Mouse (Mus musculus) neutrophil, adult 65 days (primary cell): ENCODE measurements around the gene Tsen54. TPM values are rescaled to one million over a fixed set of nuclear protein-coding genes. Genes with fewer than 3 reads are reported as not detected.

Experiments
- total RNA-seq: library from RNA; stranded (reverse); gene quantifications from 2 replicates; pipeline ENCODE4 v1.2.4, GENCODE M21; 2023

Tsen54 gene
- 3.1 and 4.5 TPM in 2 replicates for total RNA-seq

DNA sequence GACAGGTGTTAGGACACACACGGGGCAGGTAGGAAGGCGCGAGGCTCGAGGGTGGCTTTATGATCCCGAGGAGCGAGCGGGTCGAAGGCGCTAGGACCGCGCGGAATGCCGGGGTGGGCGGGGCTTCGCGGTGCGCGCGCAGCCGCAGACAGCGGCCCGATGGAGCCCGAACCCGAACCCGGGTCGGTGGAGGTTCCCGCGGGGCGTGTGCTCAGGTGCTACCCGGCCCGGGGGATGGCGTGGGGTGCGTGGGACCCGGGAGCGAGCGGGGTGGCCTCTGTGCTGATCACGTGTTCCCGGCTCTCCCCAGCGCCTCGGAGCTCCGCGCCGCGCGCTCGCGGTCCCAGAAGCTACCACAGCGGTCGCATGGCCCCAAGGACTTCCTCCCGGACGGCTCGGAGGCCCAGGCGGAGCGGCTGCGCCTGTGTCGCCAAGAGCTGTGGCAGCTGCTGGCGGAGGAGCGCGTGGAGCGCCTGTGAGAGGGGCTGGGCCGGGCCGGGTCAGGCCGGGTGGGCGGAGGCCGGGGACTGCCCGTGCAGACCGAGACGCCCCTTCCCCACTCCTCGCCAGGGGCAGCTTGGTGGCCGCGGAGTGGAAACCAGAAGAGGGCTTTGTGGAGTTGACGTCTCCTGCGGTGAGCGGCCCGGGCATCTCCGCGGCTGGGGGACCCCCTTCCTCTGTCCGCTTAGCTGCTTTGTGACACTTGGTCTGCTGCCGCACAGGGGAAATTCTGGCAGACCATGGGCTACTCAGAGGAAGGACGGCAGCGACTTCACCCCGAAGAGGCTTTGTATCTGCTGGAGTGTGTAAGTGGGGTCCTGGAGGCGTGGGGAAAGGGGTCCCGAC, at the start of gene Tsen54:
Tsen54 (plus strand) TSS at position 120 of the 846 bp plus-strand sequence.

DNA sequence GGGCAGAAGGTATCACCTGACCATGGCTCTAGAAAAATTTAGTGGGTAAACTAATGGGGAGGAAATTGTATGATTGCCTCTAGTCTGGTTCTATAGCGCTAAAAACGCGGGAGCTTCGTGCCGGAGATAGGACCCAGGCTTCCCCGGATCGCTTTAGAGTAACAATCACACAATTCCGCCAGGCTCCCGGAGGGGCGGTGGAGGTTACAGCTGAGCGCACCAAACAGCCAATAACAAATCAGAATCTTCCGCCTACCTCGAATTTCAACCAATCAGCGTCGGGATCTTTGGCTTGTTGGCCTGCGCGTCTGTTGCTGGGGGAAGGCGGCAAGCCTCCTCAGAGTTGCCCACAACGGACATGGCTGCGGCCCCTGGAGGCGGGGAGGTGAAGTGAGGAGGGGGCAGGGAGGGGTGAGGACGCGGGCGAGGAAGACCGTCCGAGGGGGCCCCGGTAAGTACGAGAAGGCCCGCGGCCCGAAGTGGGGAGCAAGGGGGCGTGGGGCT, 49.4 kb upstream of the Tsen54 start, which contains the start of gene Tmem94:
Tmem94 (plus strand) TSS at position 331 of the 504 bp plus-strand sequence.

DNA sequence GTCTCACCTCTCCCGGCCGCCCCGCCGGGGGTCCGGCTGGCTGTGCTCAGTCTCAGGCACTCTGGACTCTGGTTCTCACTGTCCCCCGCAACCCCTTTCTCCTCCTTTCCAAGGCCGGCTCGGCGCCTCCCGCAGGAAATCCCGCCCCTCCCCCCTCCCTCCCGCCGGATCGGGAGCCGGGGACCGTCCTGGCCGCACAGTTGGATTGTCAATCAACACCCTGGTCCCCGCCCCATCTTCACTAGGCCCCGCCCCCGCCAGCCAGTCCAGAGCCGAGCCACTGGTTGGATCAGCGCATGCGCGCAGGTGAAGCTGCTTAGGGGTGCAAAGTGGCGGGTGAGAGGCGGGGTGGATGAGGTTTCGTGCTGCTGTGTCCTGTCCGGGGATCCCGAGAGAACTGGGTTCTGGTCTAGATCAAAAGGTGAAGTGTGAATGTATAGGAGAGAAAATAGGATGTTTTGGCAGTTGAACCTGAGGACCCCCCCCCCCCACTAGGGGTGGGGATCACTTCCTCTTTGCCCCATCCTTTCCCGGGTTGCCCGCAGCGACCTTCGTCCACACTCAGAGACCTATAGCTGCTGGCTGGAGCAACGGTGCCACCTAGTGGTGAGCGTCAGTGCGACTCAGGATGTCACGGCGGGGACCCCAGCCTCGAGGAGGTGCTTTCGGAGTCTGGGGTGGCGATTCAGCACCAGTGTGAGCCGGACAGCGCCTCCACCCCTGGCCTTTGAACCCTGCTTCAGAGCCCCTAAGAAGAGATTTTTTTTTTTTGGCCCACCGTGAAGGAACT, 822 bp upstream of the Tsen54 start, which contains the start of gene Caskin2:
Caskin2 (minus strand) TSS at position 133 of the 790 bp plus-strand sequence.

DNA sequence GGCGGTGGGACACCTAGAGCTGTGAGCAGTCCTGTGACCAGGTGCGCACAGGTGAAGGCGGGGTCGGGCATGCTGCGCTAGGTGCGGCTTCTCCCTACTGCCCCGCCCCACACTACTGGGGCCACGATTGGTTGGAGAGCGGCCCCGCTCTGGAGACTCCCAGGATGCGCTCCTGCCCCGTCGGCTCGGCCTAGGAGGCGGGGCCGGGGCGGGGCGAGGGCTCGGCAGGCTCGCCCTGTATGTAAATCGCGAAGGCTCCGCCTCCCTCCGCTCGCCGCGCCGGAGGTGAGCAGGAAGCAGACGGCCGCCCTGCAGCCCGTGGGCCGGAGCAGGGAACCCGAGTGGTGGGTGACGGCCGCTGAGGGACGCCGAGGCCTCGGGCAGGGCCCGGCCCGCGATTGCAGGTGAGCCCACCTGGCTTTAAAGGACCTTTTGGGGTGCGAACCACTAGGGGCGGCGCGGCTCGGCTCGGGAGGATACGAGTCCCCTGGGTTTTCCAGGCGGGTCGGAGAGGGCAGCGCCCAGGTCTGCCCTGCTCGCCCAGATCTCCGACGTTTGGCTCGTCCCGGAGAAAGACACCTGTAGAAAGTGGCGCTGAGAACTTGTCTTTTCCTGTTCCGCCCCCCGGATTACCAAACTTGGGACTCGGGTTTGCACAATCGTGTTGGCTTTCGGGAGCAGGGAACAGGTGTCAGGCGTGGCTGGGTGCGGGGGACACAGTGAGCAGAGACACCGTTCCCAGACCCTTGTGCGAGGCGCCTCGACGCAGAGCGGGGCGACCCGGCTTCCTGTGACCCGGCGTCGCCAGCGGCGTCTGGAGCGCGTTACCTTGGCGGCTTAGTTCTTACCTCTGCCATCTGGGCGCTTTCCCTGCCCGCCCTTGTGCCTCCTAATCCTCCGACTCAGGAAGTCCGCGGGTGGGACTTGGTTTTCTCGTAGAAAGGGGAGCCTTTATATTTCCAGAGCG, 9.5 kb downstream of the Tsen54 start, which contains the start of gene Llgl2:
Llgl2 (plus strand) TSS at position 276 of the 967 bp plus-strand sequence.

DNA sequence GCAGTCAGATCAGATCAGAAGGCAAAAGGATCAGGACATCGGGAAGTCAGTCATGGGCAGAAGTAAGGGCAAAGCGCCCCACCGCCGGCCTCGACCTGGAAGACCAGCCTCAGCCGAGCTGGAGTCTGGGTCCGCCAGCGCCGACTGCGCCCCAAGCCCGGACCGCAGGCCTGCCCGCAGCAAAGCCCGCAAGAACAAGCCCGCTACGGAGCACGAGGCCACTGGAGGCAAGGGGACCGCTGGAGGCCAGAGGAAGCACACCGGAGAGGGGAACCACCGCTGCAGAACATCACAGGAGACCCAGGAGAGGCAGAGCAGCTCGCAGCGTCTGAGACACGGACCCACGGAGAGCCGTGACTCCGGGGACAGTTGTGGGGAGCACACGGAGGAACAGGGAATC, 43.8 kb downstream of the Tsen54 start, which contains the start of gene Myo15b:
Myo15b (plus strand) TSS at position 53 of the 400 bp plus-strand sequence.

Other genes starting within 250 kb of the Tsen54 start
- gene Mrps7, start 210.8 kb upstream of the Tsen54 start, total RNA-seq: 10.9 and 12.7 TPM in 2 replicates
- gene Gga3, start 210.7 kb upstream of the Tsen54 start, total RNA-seq: 50.7 and 64.3 TPM in 2 replicates
- 16.9 and 23.3 TPM in 2 replicates for gene Mif4gd, start 201.8 kb upstream of the Tsen54 start, total RNA-seq
- 10.0 and 10.7 TPM in 2 replicates for gene Slc25a19, start 186.4 kb upstream of the Tsen54 start, total RNA-seq
- gene Grb2, start 106.1 kb upstream of the Tsen54 start, total RNA-seq: 197 and 236 TPM in 2 replicates
- 31.7 and 49.2 TPM in 2 replicates for gene Tmem94, start 49.3 kb upstream of the Tsen54 start, total RNA-seq
- 0.82 and 1.0 TPM in 2 replicates for gene Caskin2, start 1.1 kb upstream of the Tsen54 start, total RNA-seq
- 2.6 and 4.2 TPM in 2 replicates for gene Llgl2, start 9.3 kb downstream of the Tsen54 start, total RNA-seq
- 0.93 and 2.3 TPM in 2 replicates for gene Myo15b, start 43.7 kb downstream of the Tsen54 start, total RNA-seq
- gene Smim5, start 85.2 kb downstream of the Tsen54 start, total RNA-seq: 52.4 and 59.6 TPM in 2 replicates
- gene Smim6, start 97.3 kb downstream of the Tsen54 start, total RNA-seq: 4.6 and 6.4 TPM in 2 replicates
- 34.7 and 50.0 TPM in 2 replicates for gene Sap30bp, start 118.6 kb downstream of the Tsen54 start, total RNA-seq
- gene Recql5, start 118.8 kb downstream of the Tsen54 start, total RNA-seq: 22.0 and 28.2 TPM in 2 replicates
- gene Itgb4, start 160.0 kb downstream of the Tsen54 start, total RNA-seq: 0.13 TPM in 1 of 2 replicates, not detected in the other
- gene Galk1, start 198.0 kb downstream of the Tsen54 start, total RNA-seq: 4.9 and 6.7 TPM in 2 replicates
- 3,437 and 4,057 TPM in 2 replicates for gene H3f3b, start 213.2 kb downstream of the Tsen54 start, total RNA-seq
- gene Unk, start 215.6 kb downstream of the Tsen54 start, total RNA-seq: 22.2 and 26.7 TPM in 2 replicates